19 mouse cellular contexts compared by ENCODE assay signal in the genomic region with DNA sequence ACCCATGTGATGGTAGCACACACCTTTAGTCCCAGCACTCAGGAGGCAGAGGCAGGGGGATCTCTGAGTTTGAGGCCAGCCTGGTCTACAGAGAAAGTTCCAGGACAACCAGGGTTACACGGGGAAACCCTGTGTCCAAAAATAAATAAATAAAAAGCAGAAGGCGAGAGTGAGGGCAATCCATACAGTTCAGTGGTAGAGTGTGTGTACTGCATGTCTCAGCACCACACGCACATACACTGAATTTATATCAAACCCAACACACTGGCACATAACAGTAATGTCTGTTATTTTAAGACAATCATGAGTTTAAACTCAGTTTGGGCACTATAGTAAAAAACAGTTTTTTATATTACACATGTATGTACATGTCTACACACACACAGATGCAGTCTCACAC.
DNase-seq lines count a peak whose midpoint lies in the region; ATAC-seq and TF ChIP-seq lines count a peak whose summit lies in the region.
"Had no signal": no experiment of that assay in that cellular context is flagged by ENCODE, and none has a peak within 500 bp of the region (broad histone marks: within the 10 kb centered on the region; RNA-seq: fewer than 3 reads in every experiment).

No protein-coding gene starts in this region.

- no peak for DNase-seq in hindbrain, postnatal 0 days (ENCODE audit: low spot score)
- no peak for DNase-seq in left cerebral cortex, adult 2 months (ENCODE audit: extremely low spot score in 1 of 2, low spot score in 2 of 2)
- no peak for DNase-seq in left cerebral cortex, postnatal 10 days (ENCODE audit: extremely low spot score in 1 of 2, low spot score in 2 of 2)
- DNase-seq in cerebellum, postnatal 14 days: no peak
- DNase-seq in gastrocnemius, postnatal 14 days: no peak
- DNase-seq: adrenal gland, adult 2 months; adrenal gland, postnatal 10 days; adrenal gland, postnatal 25 days; cerebellum, adult 11-12 months; cerebellum, adult 2 months; cerebellum, adult 9-10 months; cerebellum, postnatal 10 days; cerebellum, postnatal 36 days had no signal

- 0 out of 2 replicates have a peak, but pooled peaks have one; percentile 29 for ATAC-seq in hindbrain, postnatal 0 days
- no peak for ATAC-seq in hindbrain, embryonic 12.5 days (ENCODE audit: low FRiP score)
- ATAC-seq in megakaryocyte progenitor cell, adult 5-6 weeks (replicated peaks; ENCODE audit: poor library complexity): peak; percentile 54
- ATAC-seq: forebrain, embryonic 13.5 days; forebrain, embryonic 15.5 days had no signal

- no peaks in the 10 kb centered on the region for H3K9me3 ChIP-seq in hindbrain, postnatal 0 days (ENCODE audit: low read length)
- H3K9me3 ChIP-seq in hindbrain, embryonic 12.5 days (replicated peaks): no peaks in the 10 kb centered on the region
- H3K9me3 ChIP-seq: embryonic facial prominence, embryonic 10.5 days; embryonic facial prominence, embryonic 12.5 days; forebrain, embryonic 13.5 days; forebrain, embryonic 15.5 days had no signal

- H3K27ac ChIP-seq in hindbrain, postnatal 0 days: no peak overlapping the region
- no peak overlapping the region for H3K27ac ChIP-seq in hindbrain, embryonic 12.5 days
- no peak overlapping the region for H3K27ac ChIP-seq in left cerebral cortex, adult 2 months
- H3K27ac ChIP-seq: embryonic facial prominence, embryonic 10.5 days; embryonic facial prominence, embryonic 12.5 days; forebrain, embryonic 13.5 days; forebrain, embryonic 15.5 days had no signal

- H3K4me3 ChIP-seq in hindbrain, postnatal 0 days (ENCODE audit: low read length): no peak overlapping the region
- no peak overlapping the region for H3K4me3 ChIP-seq in hindbrain, embryonic 12.5 days
- no peak overlapping the region for H3K4me3 ChIP-seq in left cerebral cortex, adult 2 months
- H3K4me3 ChIP-seq: embryonic facial prominence, embryonic 10.5 days; embryonic facial prominence, embryonic 12.5 days; forebrain, embryonic 13.5 days; forebrain, embryonic 15.5 days had no signal

- no peaks in the 10 kb centered on the region for H3K27me3 ChIP-seq in hindbrain, postnatal 0 days (ENCODE audit: insufficient read depth, low read length)
- no peaks in the 10 kb centered on the region for H3K27me3 ChIP-seq in hindbrain, embryonic 12.5 days
- H3K27me3 ChIP-seq: embryonic facial prominence, embryonic 12.5 days; forebrain, embryonic 13.5 days; forebrain, embryonic 15.5 days had no signal

- H3K4me1 ChIP-seq in hindbrain, postnatal 0 days (ENCODE audit: insufficient read depth, low read length): no peaks in the 10 kb centered on the region
- H3K4me1 ChIP-seq in hindbrain, embryonic 12.5 days: no peaks in the 10 kb centered on the region
- H3K4me1 ChIP-seq: embryonic facial prominence, embryonic 10.5 days; embryonic facial prominence, embryonic 12.5 days; forebrain, embryonic 13.5 days; forebrain, embryonic 15.5 days had no signal

- peaks cover 38% of the 10 kb centered on the region for H3K36me3 ChIP-seq in hindbrain, postnatal 0 days (ENCODE audit: insufficient read depth, low read length)
- H3K36me3 ChIP-seq in hindbrain, embryonic 12.5 days: peaks cover 59% of the 10 kb centered on the region

- TF ChIP-seq CTCF in hindbrain, postnatal 0 days (IDR thresholded peaks at IDR 0.05; ENCODE audit: low read depth): peak; percentile 27
- peak; percentile 36 for TF ChIP-seq CTCF in left cerebral cortex, adult 2 months (IDR thresholded peaks at IDR 0.05)

- no peak overlapping the region for H3K9ac ChIP-seq in hindbrain, postnatal 0 days (replicated peaks; ENCODE audit: low read length)
- no peak overlapping the region for H3K9ac ChIP-seq in hindbrain, embryonic 12.5 days
- H3K9ac ChIP-seq: embryonic facial prominence, embryonic 12.5 days; forebrain, embryonic 13.5 days; forebrain, embryonic 15.5 days had no signal

- intact Hi-C loops in left cerebral cortex, adult 2 months (cut with DNase I): loop anchor here (5.0 kb wide), 1 partner anchor 40 kb away; no protein-coding TSS in a partner anchor
- intact Hi-C loops in left cerebral cortex, postnatal 10 days (cut with DNase I): loop anchor here (5.0 kb wide), 1 partner anchor 50 kb away; no protein-coding TSS in a partner anchor
- intact Hi-C loops in gastrocnemius, postnatal 14 days (cut with DNase I; ENCODE audit: low total_unique reads): loop anchor here (10.0 kb wide), 1 partner anchor 53 kb away; no protein-coding TSS in a partner anchor

- WGBS in hindbrain, postnatal 0 days: 87% methylated on average over 3 of the region's 3 CpGs
- WGBS in hindbrain, embryonic 12.5 days: 88% methylated on average over 3 of the region's 3 CpGs

- H3K4me2 ChIP-seq in hindbrain, postnatal 0 days (ENCODE audit: low read depth, low read length): no peak overlapping the region
- H3K4me2 ChIP-seq in hindbrain, embryonic 12.5 days (replicated peaks): no peak overlapping the region
- H3K4me2 ChIP-seq: embryonic facial prominence, embryonic 12.5 days; forebrain, embryonic 13.5 days; forebrain, embryonic 15.5 days had no signal
